Mouse (Mus musculus) liver, embryonic 11.5 days (tissue): Measurements from ENCODE around the gene Haus2. TPM values are rescaled to one million over a fixed set of nuclear protein-coding genes. Genes with fewer than 3 reads are reported as not detected.

ENCODE experiments used
- ATAC-seq: fragments of 200-750 bp; cut with Nextera tagmentation; replicated peaks from 2 replicates; pipeline ENCODE4 v1.8.0; 2017; ENCODE audit warnings: moderate number of reproducible peaks, mild to moderate bottlenecking, moderate TSS enrichment, moderate library complexity; ENCODE audit not compliant: low FRiP score
- DNase-seq: peaks from one replicate; pipeline ENCODE4 v3.0.0-alpha.2; 2017; ENCODE audit warnings: low spot score
- H3K27ac ChIP-seq: fragments of 300-500 bp; sonication (generic); 2 replicates; pipeline ENCODE4 v1.5.1; 2014; ENCODE audit warnings: mild to moderate bottlenecking, low read depth, low read length, control low read depth
- H3K27me3 ChIP-seq: fragments of 300-500 bp; sonication (generic); replicated peaks from 2 replicates; pipeline ENCODE4 v1.6.1; 2014; ENCODE audit warnings: low read length, mixed read lengths; ENCODE audit not compliant: control insufficient read depth, insufficient read depth
- H3K36me3 ChIP-seq: fragments of 300-500 bp; sonication (generic); 2 replicates; pipeline ENCODE4 v1.6.1; 2014; ENCODE audit warnings: mild to moderate bottlenecking, low read length, moderate library complexity, mixed read lengths; ENCODE audit not compliant: control insufficient read depth, insufficient read depth
- H3K4me1 ChIP-seq: fragments of 300-500 bp; sonication (generic); replicated peaks from 2 replicates; pipeline ENCODE4 v1.6.1; 2014; ENCODE audit warnings: low read length, mixed read lengths; ENCODE audit not compliant: control insufficient read depth, insufficient read depth
- H3K4me2 ChIP-seq: fragments of 300-500 bp; sonication (generic); 2 replicates; pipeline ENCODE4 v1.6.1; 2014; ENCODE audit warnings: mild to moderate bottlenecking, control low read depth, moderate library complexity
- H3K4me3 ChIP-seq: fragments of 300-500 bp; sonication (generic); 2 replicates; pipeline ENCODE4 v1.5.1; 2014; ENCODE audit warnings: low read depth, low read length, control low read depth
- H3K9ac ChIP-seq: fragments of 300-500 bp; sonication (generic); 2 replicates; pipeline ENCODE4 v1.6.1; 2014; ENCODE audit warnings: low read depth, low read length, control low read depth
- H3K9me3 ChIP-seq: fragments of 300-500 bp; sonication (generic); 2 replicates; pipeline ENCODE4 v1.6.1; 2016; ENCODE audit warnings: low read length, inconsistent platforms, mixed read lengths; ENCODE audit not compliant: control insufficient read depth
- WGBS: fragments of 180-500 bp; shearing (Covaris S2); extraction: QIAGEN DNeasy Blood & Tissue Kit; methylation state at CpG from one replicate; pipeline ENCODE4 v1.1.7; 2014; 5-methylcytosine and 5-hydroxymethylcytosine counted together
- polyA plus RNA-seq: library from polyadenylated mRNA; unstranded; fragments of >200 nt; fragmentation: Nextera tagmentation; extraction: Ambion mirVana; gene quantifications from 2 replicates; pipeline ENCODE4 v1.2.1, GENCODE M21; 2014

Haus2 gene
- polyA plus RNA-seq, 1 experiment from 2014 or later: 30.6 TPM

GRCm38 (mm10) chr2:120597734-120598133 lies 11.4 kb upstream of the Haus2 start:
- Histone ChIP-seq H3K27ac (no peak overlapping the region), H3K27me3 (no peaks in the 10 kb centered on the region), H3K9me3 (no peaks in the 10 kb centered on the region), H3K36me3 (peaks cover 37% of the 10 kb centered on the region), H3K4me3 (no peak overlapping the region), H3K9ac (no peak overlapping the region), H3K4me1 (no peaks in the 10 kb centered on the region), H3K4me2 (no peak overlapping the region)
- WGBS: 95% methylated on average over 2 of the region's 2 CpGs
- ATAC-seq: no peak
- no peak for DNase-seq

- H3K9me3 ChIP-seq: no peaks in the 10 kb centered on the region
- H3K27ac ChIP-seq: no peak overlapping the region
- no peak overlapping the region for H3K9ac ChIP-seq
- H3K36me3 ChIP-seq: peaks cover 37% of the 10 kb centered on the region
- no peaks in the 10 kb centered on the region for H3K4me1 ChIP-seq
- H3K27me3 ChIP-seq: no peaks in the 10 kb centered on the region
- no peak overlapping the region for H3K4me2 ChIP-seq
- ATAC-seq: no peak
- WGBS: 86% methylated on average over 4 of the region's 4 CpGs
- no peak overlapping the region for H3K4me3 ChIP-seq
- DNase-seq: no peak
These were observed 9.7 kb upstream of the Haus2 start for GRCm38 (mm10) chr2:120599506-120599905.

- Histone ChIP-seq H3K4me3 (no peak overlapping the region), H3K27me3 (no peaks in the 10 kb centered on the region), H3K9ac (no peak overlapping the region), H3K4me2 (no peak overlapping the region), H3K27ac (no peak overlapping the region), H3K4me1 (peaks cover 9% of the 10 kb centered on the region), H3K9me3 (no peaks in the 10 kb centered on the region), H3K36me3 (no peaks in the 10 kb centered on the region)
- DNase-seq (no peak), ATAC-seq (no peak)
- 85% methylated on average over 6 of the region's 6 CpGs for WGBS
These were observed 3.0 kb upstream of the Haus2 start for GRCm38 (mm10) chr2:120606021-120606690.

- no peak overlapping the region for H3K9ac ChIP-seq
- no peak overlapping the region for H3K4me2 ChIP-seq
- H3K9me3 ChIP-seq: no peaks in the 10 kb centered on the region
- WGBS: 73% methylated on average over 5 of the region's 5 CpGs
- ATAC-seq: no peak
- peaks cover 12% of the 10 kb centered on the region for H3K36me3 ChIP-seq
- no peaks in the 10 kb centered on the region for H3K27me3 ChIP-seq
- H3K4me1 ChIP-seq: no peaks in the 10 kb centered on the region
- DNase-seq: no peak
- H3K27ac ChIP-seq: no peak overlapping the region
- H3K4me3 ChIP-seq: no peak overlapping the region
These were observed 7.3 kb downstream of the Haus2 start for GRCm38 (mm10) chr2:120616279-120617163.

- H3K27ac ChIP-seq: no peak overlapping the region
- peaks cover 5% of the 10 kb centered on the region for H3K36me3 ChIP-seq
- no peak overlapping the region for H3K9ac ChIP-seq
- H3K4me2 ChIP-seq: no peak overlapping the region
- WGBS: 97% methylated on average over 1 of the region's 1 CpGs
- H3K4me1 ChIP-seq: no peaks in the 10 kb centered on the region
- no peaks in the 10 kb centered on the region for H3K9me3 ChIP-seq
- DNase-seq: no peak
- H3K4me3 ChIP-seq: no peak overlapping the region
- no peak for ATAC-seq
- H3K27me3 ChIP-seq: no peaks in the 10 kb centered on the region
These were observed 10.4 kb downstream of the Haus2 start for GRCm38 (mm10) chr2:120619538-120619937.

- Histone ChIP-seq H3K4me3 (no peak overlapping the region), H3K27me3 (no peaks in the 10 kb centered on the region), H3K9ac (no peak overlapping the region), H3K9me3 (no peaks in the 10 kb centered on the region), H3K4me1 (no peaks in the 10 kb centered on the region), H3K36me3 (peaks cover 5% of the 10 kb centered on the region), H3K27ac (no peak overlapping the region), H3K4me2 (no peak overlapping the region)
- ATAC-seq (no peak), DNase-seq (no peak)
These were observed 13.7 kb downstream of the Haus2 start for GRCm38 (mm10) chr2:120622920-120623319.

- no peaks in the 10 kb centered on the region for H3K36me3 ChIP-seq
- peak overlapping the region; percentile 27 for H3K4me3 ChIP-seq
- DNase-seq (no peak), ATAC-seq (no peak)
- no peak overlapping the region for H3K27ac ChIP-seq
- 30% methylated on average over 10 of the region's 10 CpGs for WGBS
- H3K4me2 ChIP-seq: peak overlapping the region; percentile 80
- H3K9ac ChIP-seq: no peak overlapping the region
- no peaks in the 10 kb centered on the region for H3K27me3 ChIP-seq
- H3K9me3 ChIP-seq: no peaks in the 10 kb centered on the region
- H3K4me1 ChIP-seq: peaks cover 13% of the 10 kb centered on the region
These were observed 19.1 kb downstream of the Haus2 start for GRCm38 (mm10) chr2:120628076-120628865.

- peak within 1 kb of the TSS; percentile 80 for H3K4me2 ChIP-seq
- peaks cover 2% of the 10 kb centered on the region; the same call in 1 of the 2 replicates for H3K36me3 ChIP-seq
- H3K4me3 ChIP-seq: peak within 1 kb of the TSS; percentile 53
- 3% methylated on average over 36 of the region's 36 CpGs for WGBS
- no peaks in the 10 kb centered on the region for H3K27me3 ChIP-seq
- H3K27ac ChIP-seq: no peak within 1 kb of the TSS
- ATAC-seq (peak; percentile 99), DNase-seq (peak; percentile 97)
- no peaks in the 10 kb centered on the region for H3K9me3 ChIP-seq
- H3K9ac ChIP-seq: peak within 1 kb of the TSS; percentile 52
- peaks cover 13% of the 10 kb centered on the region for H3K4me1 ChIP-seq
These were observed 19.9 kb downstream of the Haus2 start, which contains the start of gene Stard9 for GRCm38 (mm10) chr2:120628886-120629735. TSS of gene Stard9 (plus strand) at chr2:120629121.
